Mouse (Mus musculus) cerebellum, postnatal 4 days (tissue): ENCODE results near the gene Gm2897.
"Not testable (repeated sequence)": the region's sequence is repeated elsewhere in the genome, so short reads cannot be mapped to it uniquely, and the experiment has no call there.

ENCODE experiments used
- DNase-seq, 2 experiments: peaks; one replicate each; pipeline ENCODE4 v3.0.0; 2022; ENCODE audit warnings: low spot score in 2 of 2, mixed read lengths in 1 of 2

The Gm2897 gene

DNA sequence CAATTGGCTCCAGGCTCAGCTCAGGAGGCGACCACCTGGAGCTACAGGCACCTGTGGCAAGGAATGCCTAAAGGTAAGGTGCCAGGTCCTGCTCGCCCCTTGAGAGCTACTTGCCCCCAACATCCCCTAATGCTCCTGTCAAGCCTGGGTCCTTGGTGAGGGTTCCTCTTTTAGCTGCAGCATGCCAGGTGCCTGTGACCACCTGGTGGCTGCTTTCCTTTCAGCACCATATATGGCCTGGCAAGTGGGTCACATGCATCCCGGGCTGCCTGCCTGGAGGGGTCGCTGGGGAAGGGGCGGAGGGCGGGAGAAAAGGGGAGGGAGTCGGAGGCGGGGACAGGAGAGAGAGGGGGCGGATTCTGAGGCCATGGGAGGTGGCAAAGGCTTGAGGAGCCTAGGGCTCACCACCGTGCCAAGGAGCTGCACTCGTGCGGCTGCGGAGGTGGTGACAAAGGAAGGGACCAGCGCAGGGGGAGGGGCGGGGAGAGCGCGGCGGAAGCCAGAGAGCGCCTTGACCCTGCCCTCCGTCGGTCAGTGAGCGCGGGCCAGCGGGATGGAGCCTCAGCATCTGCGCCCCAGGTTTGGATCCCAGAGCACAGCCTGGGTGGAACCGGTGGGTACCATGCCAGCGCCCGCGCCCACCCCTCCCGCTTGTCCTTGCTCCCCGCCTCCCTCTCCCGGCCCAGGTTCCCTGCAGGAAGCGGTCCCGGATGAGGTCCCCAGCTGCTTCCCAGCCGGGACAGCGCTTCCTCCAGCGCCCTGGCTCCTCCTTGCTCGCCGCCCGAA, at the start of gene Gm2897:
Gene Gm2897 (plus strand): TSS at position 559 of the 786 bp plus-strand sequence.
- DNase-seq, result peak; percentile 5 to 15

GRCm38 (mm10) chr14:3029702-3030101, 19.4 kb upstream of the Gm2897 start, which contains the start of gene Gm2888:
Gene Gm2888, plus strand, starts transcription at chr14:3030002.
- not testable (repeated sequence) for DNase-seq

DNA sequence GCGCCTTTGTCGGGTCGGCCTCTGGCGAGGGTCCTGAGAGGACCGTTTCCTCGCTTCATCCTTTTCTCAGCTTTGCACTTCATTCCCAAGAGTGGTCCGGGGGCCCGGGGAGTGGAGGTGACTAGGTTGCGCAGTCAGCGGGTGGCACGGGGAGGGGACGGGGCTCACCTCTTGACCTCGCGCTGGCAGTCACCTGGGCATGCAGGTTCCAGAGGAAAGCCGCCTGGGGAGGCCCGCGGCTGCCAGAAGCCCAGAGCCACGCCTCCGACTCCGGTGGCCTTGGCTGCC, 372 bp downstream of the Gm2897 start:
- DNase-seq, result peak; percentile 17 to 18

GRCm38 (mm10) chr14:3050087-3050486, 1.0 kb downstream of the Gm2897 start:
- peak in 1 of 2 experiments; percentile 1 for DNase-seq

- not testable (repeated sequence) for DNase-seq
Measured at GRCm38 (mm10) chr14:3116051-3116450, 67.0 kb downstream of the Gm2897 start.
